Mouse (Mus musculus): ENCODE measurements around the gene Phospho1. TPM values are rescaled to one million over a fixed set of nuclear protein-coding genes. Genes with fewer than 3 reads are reported as not detected.

The Phospho1 gene
- total RNA-seq (2017): 2.8 to 3.6 TPM in 2 of 3 replicates, not detected in the other

DNA sequence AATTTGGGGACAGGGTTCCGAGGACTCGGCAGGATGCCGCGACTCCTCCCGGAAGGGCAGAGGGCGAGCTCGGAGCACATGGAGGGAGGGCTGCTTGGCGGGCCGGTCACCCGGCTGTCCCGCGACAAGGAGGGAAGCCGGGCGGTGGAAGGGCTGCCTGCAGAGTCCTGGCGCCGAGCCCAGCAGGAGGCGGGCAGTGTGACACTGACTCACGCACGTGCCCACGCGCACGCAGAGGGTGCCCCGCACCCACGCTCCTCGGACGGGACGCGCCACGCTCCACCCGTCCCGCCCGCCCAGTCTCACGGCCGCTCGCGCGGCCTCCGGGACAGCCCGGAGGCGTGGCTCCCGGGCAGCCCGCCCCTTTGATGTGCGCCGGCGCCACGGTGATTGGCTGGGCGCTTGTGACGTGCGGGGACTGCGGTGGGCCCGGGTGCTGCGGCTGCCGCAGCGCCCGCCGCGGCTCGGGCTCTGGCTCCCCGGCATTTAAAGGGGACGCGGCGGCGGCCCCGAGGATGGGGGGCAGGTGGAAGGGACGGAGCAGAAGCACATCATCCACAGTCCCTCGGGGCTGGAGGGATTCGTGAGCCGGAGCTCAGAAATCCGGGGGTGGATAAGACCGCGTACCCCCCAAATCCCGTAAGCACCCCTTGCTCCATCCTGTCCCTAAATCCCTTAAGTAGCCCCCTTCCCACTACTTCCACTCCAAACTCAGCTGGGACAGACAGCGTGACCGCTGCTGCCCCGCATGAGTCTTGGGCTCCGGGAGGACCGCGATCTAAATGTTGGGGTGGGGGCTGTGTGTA, at the start of gene Phospho1:
Gene Phospho1 (plus strand): TSS at position 429 of the 806 bp plus-strand sequence.
- ATAC-seq (replicated peaks; ENCODE audit: insufficient number of reproducible peaks, low FRiP score, low TSS enrichment, poor library complexity, severe bottlenecking): peak; percentile 15; the same call in 1 of the 2 replicates

DNA sequence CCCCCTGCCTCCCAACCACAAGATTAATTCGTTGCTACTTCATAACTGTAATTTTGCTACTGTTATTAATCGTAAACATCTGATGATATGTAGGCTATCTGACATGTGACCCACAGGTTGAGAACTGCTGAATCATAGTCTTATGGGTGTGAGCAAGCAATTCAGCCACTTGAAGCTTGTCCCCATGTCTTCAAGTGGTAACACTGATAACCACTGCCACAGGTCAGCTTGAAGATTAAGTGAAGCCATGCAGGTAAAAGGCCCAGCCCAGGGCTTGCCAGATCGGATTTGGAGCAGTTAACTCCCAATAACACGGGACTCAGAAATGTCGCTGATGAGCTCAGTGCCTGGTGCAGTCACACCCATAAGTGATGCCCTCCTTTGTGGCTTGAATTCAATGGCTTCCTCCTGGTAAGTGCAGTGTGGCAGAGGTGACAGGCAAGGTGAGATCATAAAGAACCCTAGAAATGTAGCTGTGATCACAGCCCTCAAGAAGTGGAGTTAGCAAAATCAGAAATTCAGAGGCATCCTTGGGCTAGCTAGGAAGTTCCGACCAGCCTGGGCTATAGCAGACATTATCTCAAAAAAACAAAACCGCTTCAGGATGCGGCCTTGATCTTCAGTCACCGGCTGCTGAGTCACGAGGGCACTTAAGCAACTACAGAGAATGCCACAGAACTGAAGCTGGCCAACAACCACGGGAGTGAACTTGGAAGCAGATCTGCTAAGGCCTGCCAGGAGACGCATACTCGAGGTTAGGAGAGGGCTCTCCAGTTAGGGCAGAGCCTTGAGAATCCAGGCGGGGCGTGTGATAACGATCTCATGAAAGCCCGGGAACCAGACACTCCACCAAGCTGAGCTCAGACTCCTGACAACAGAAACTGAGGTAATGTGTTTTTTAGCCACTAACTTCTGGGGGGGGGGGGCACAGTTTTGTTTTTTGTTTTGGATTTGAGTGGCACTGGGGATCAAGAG, 46.7 kb upstream of the Phospho1 start:
- ATAC-seq (replicated peaks; ENCODE audit: insufficient number of reproducible peaks, low FRiP score, low TSS enrichment, poor library complexity, severe bottlenecking): no peak; the same call in 1 of the 2 replicates

- 0 out of 2 replicates have a peak, but pooled peaks have one; percentile 44 for ATAC-seq (replicated peaks; ENCODE audit: insufficient number of reproducible peaks, low FRiP score, low TSS enrichment, poor library complexity, severe bottlenecking)
These were observed 45.5 kb upstream of the Phospho1 start for GRCm38 (mm10) chr11:95778831-95779251.

DNA sequence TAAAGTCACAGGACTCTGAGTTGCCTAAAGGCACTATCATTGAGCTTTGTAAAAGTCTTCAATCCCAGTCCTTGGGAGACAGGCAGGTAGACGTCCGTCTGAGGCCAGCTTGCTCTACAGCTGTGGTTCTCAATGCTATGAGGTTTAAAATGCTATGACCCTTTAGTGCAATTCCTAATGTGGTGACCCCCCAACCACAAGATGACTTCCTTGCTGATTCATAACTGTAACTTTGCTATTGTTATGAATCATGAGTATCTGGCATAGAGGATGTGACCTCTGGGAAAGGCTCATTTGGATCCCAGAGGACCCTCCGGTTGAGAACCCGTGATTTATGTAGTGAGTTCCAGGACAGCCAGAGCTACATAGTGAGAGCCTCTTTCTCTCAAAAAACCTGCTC, 44.9 kb upstream of the Phospho1 start:
- ATAC-seq (replicated peaks; ENCODE audit: insufficient number of reproducible peaks, low FRiP score, low TSS enrichment, poor library complexity, severe bottlenecking): no peak

DNA sequence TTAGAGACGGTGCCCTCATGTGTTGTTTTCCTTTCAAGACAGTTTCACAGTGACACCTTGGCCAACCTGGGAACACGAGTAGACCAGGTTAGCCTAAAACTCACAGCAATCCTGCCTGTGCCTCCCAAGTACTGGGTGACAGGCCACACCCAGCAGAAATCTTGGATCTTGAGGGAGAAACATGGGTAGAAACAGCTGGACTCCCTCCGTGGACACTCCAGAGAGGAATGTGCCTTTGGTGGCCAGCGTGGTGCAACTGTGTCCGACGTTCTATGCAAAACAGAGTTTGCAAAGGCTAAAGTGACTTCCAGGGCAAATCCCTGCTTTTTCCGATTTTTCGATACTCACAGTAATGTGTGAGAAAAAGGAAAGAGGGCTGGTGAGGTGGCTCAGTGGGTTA, 43.8 kb upstream of the Phospho1 start:
- no peak for ATAC-seq (replicated peaks; ENCODE audit: insufficient number of reproducible peaks, low FRiP score, low TSS enrichment, poor library complexity, severe bottlenecking)

DNA sequence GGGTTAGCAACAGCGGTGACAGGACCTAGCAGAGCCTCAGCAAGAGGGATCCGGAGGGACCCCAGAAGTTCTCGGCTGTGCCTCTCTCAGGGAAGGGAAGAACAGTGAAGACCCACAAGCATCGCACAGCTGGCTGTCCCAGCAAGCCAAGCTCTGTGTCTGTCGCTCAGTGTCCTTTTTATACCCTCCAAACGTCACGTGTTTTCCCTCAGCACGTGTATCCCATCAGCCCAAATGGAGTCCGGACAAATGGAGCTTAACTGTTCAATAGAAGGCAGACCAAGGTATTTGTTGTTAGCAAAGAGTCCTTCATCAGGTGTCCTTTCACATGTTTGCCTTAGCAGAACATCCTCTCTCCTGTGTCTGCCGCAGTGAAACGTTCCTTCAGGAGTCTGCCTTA, 42.7 kb upstream of the Phospho1 start:
- no peak for ATAC-seq (replicated peaks; ENCODE audit: insufficient number of reproducible peaks, low FRiP score, low TSS enrichment, poor library complexity, severe bottlenecking)

- ATAC-seq (replicated peaks; ENCODE audit: insufficient number of reproducible peaks, low FRiP score, low TSS enrichment, poor library complexity, severe bottlenecking): no peak
These were observed 40.8 kb upstream of the Phospho1 start for GRCm38 (mm10) chr11:95783457-95783856.

DNA sequence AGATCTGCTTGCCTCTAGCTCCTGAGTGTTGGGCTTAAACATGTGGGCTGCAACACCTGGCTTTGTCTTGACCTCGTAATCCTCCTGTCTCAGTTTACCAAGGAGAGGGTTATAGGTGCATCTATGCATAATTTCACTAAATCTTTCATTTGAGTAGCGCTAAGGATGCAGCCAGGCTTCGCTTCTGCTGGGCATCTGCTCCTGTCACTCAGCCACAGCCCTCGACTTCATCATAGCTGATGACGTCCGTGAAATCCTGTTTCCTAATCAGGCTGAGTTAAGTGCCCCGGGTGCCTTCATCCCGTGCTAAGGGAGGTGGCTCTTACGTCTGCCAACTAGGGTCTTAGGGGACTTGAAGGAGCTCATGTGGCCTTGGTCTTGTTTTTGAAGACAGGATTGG, 40.3 kb upstream of the Phospho1 start:
- ATAC-seq (replicated peaks; ENCODE audit: insufficient number of reproducible peaks, low FRiP score, low TSS enrichment, poor library complexity, severe bottlenecking): no peak

- no peak for ATAC-seq (replicated peaks; ENCODE audit: insufficient number of reproducible peaks, low FRiP score, low TSS enrichment, poor library complexity, severe bottlenecking)
These were observed 38.6 kb upstream of the Phospho1 start for GRCm38 (mm10) chr11:95785675-95786074.

- ATAC-seq (replicated peaks; ENCODE audit: insufficient number of reproducible peaks, low FRiP score, low TSS enrichment, poor library complexity, severe bottlenecking): no peak
These were observed 37.8 kb upstream of the Phospho1 start for GRCm38 (mm10) chr11:95786511-95786910.

DNA sequence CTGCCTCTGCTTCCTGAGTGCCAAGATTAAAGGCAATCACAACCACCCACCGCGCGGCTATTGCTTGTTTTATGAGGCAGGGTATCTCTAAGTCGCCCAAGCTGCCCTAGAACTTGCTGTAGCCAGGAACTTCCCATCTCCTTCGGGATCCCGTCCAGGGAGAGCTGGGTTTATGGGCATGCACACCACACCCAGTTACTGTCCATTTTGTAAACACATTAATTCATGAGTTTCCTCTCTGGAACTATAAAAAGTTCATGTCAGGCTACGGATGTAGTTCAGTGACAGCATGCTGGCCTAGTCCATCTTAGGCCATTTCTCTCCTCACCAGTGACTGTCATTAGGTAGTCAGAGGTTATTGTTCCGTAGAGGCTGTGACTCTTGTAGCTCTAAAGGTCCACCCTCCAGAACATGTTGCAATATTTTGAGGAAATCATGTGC, 34.8 kb upstream of the Phospho1 start:
- no peak for ATAC-seq (replicated peaks; ENCODE audit: insufficient number of reproducible peaks, low FRiP score, low TSS enrichment, poor library complexity, severe bottlenecking)

- ATAC-seq (replicated peaks; ENCODE audit: insufficient number of reproducible peaks, low FRiP score, low TSS enrichment, poor library complexity, severe bottlenecking): no peak
These were observed 32.5 kb upstream of the Phospho1 start for GRCm38 (mm10) chr11:95791787-95792186.

- no peak for ATAC-seq (replicated peaks; ENCODE audit: insufficient number of reproducible peaks, low FRiP score, low TSS enrichment, poor library complexity, severe bottlenecking)
These were observed 31.3 kb upstream of the Phospho1 start for GRCm38 (mm10) chr11:95792950-95793509.

DNA sequence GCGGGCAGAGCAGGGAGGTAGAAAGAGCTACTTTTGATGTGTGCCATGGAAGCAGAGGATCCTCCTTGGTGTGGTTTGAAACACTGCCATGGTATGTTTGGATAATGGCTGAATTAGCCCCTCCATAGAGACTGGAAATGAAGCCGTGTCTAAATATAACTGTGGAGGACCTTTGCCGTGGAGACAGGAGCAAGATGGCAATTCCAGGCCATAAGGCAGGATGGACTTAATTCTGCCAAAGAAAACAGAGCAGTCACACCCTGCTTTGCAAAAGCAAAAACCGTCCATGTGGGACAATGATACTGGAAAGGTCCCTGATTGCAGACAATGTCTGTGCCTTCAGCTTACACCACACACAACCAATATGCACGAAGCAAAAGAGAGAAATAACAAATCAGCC, 30.1 kb upstream of the Phospho1 start:
- no peak for ATAC-seq (replicated peaks; ENCODE audit: insufficient number of reproducible peaks, low FRiP score, low TSS enrichment, poor library complexity, severe bottlenecking)

GRCm38 (mm10) chr11:95795582-95795981, 28.7 kb upstream of the Phospho1 start:
- no peak for ATAC-seq (replicated peaks; ENCODE audit: insufficient number of reproducible peaks, low FRiP score, low TSS enrichment, poor library complexity, severe bottlenecking)

GRCm38 (mm10) chr11:95805010-95805409, 19.3 kb upstream of the Phospho1 start:
- no peak for ATAC-seq (replicated peaks; ENCODE audit: insufficient number of reproducible peaks, low FRiP score, low TSS enrichment, poor library complexity, severe bottlenecking)

GRCm38 (mm10) chr11:95805527-95805926, 18.8 kb upstream of the Phospho1 start:
- peak; percentile 57; the same call in 1 of the 2 replicates for ATAC-seq (replicated peaks; ENCODE audit: insufficient number of reproducible peaks, low FRiP score, low TSS enrichment, poor library complexity, severe bottlenecking)

- no peak for ATAC-seq (replicated peaks; ENCODE audit: insufficient number of reproducible peaks, low FRiP score, low TSS enrichment, poor library complexity, severe bottlenecking)
These were observed 16.4 kb upstream of the Phospho1 start for GRCm38 (mm10) chr11:95807884-95808283.

- no peak for ATAC-seq (replicated peaks; ENCODE audit: insufficient number of reproducible peaks, low FRiP score, low TSS enrichment, poor library complexity, severe bottlenecking)
These were observed 15.8 kb upstream of the Phospho1 start for GRCm38 (mm10) chr11:95808448-95809011.
